Mouse (Mus musculus) limb, embryonic 12.5 days (tissue): ENCODE data around the gene C530008M17Rik. TPM values are rescaled to one million over a fixed set of nuclear protein-coding genes. Genes with fewer than 3 reads are reported as not detected.

ENCODE experiments used
- ATAC-seq: fragments of 200-750 bp; cut with Nextera tagmentation; 2 replicates; pipeline ENCODE4 v1.8.0; 2017; ENCODE audit warnings: low read depth, moderate TSS enrichment; ENCODE audit not compliant: insufficient number of reproducible peaks, insufficient read depth, low FRiP score, low TSS enrichment
- H3K27ac ChIP-seq: fragments of 300-500 bp; sonication (generic); 2 replicates; pipeline ENCODE4 v1.5.1; 2016; ENCODE audit warnings: mild to moderate bottlenecking, moderate library complexity
- H3K27me3 ChIP-seq: fragments of 300-500 bp; sonication (generic); 2 replicates; pipeline ENCODE4 v1.6.1; 2016; ENCODE audit warnings: mild to moderate bottlenecking, moderate library complexity
- H3K36me3 ChIP-seq: fragments of 300-500 bp; sonication (generic); 2 replicates; pipeline ENCODE4 v1.6.1; 2016; ENCODE audit warnings: mild to moderate bottlenecking, moderate library complexity
- H3K4me1 ChIP-seq: fragments of 300-500 bp; sonication (generic); replicated peaks from 2 replicates; pipeline ENCODE4 v1.6.1; 2016
- H3K4me2 ChIP-seq: fragments of 300-500 bp; sonication (generic); 2 replicates; pipeline ENCODE4 v1.6.1; 2016; ENCODE audit warnings: mild to moderate bottlenecking, moderate library complexity
- H3K4me3 ChIP-seq: fragments of 300-500 bp; sonication (generic); replicated peaks from 2 replicates; pipeline ENCODE4 v1.5.1; 2016; ENCODE audit warnings: mild to moderate bottlenecking
- H3K9ac ChIP-seq: fragments of 300-500 bp; sonication (generic); replicated peaks from 2 replicates; pipeline ENCODE4 v1.6.1; 2016; ENCODE audit warnings: mild to moderate bottlenecking, moderate library complexity
- H3K9me3 ChIP-seq: fragments of 300-500 bp; sonication (generic); 2 replicates; pipeline ENCODE4 v1.6.1; 2016; ENCODE audit warnings: mild to moderate bottlenecking, moderate library complexity
- WGBS: fragments of 180-500 bp; shearing (Covaris S2); methylation state at CpG from one replicate; pipeline ENCODE4 v1.1.7; 2016; 5-methylcytosine and 5-hydroxymethylcytosine counted together
- polyA plus RNA-seq: library from polyadenylated mRNA; unstranded; fragments of >200 nt; fragmentation: Nextera tagmentation; extraction: Ambion mirVana; gene quantifications from 2 replicates; pipeline ENCODE4 v1.2.1, GENCODE M21; 2016

The C530008M17Rik gene
- polyA plus RNA-seq, 1 experiment from 2014 or later = 31.9 TPM

GRCm38 (mm10) chr5:76687961-76688600 is 31.8 kb downstream of the C530008M17Rik start:
- no peaks in the 10 kb centered on the region for H3K9me3 ChIP-seq
- peak overlapping the region; percentile 53 for H3K27ac ChIP-seq
- H3K4me3 ChIP-seq = no peak overlapping the region
- H3K36me3 ChIP-seq = peaks cover 3% of the 10 kb centered on the region; the same call in 1 of the 2 replicates
- WGBS = 90% methylated on average over 10 of the region's 10 CpGs
- H3K4me2 ChIP-seq = no peak overlapping the region
- ATAC-seq = no peak
- H3K27me3 ChIP-seq = no peaks in the 10 kb centered on the region
- H3K4me1 ChIP-seq = peaks cover 6% of the 10 kb centered on the region
- no peak overlapping the region for H3K9ac ChIP-seq

- Histone ChIP-seq H3K36me3 (peaks cover 3% of the 10 kb centered on the region; the same call in 1 of the 2 replicates), H3K9ac (no peak overlapping the region), H3K27ac (peak overlapping the region; percentile 53), H3K27me3 (no peaks in the 10 kb centered on the region), H3K4me1 (peaks cover 6% of the 10 kb centered on the region), H3K4me2 (no peak overlapping the region), H3K4me3 (no peak overlapping the region), H3K9me3 (no peaks in the 10 kb centered on the region)
- no peak for ATAC-seq
- WGBS = 73% methylated on average over 6 of the region's 6 CpGs
These were observed 32.3 kb downstream of the C530008M17Rik start for GRCm38 (mm10) chr5:76688643-76689042.

GRCm38 (mm10) chr5:76690177-76690593 is 33.9 kb downstream of the C530008M17Rik start:
- H3K36me3 ChIP-seq = peaks cover 5% of the 10 kb centered on the region; the same call in 1 of the 2 replicates
- 0 out of 2 replicates have a peak, but pooled peaks have one; percentile 37 for ATAC-seq
- no peak overlapping the region for H3K4me2 ChIP-seq
- no peaks in the 10 kb centered on the region for H3K27me3 ChIP-seq
- H3K4me3 ChIP-seq = no peak overlapping the region
- no peaks in the 10 kb centered on the region for H3K9me3 ChIP-seq
- WGBS = 67% methylated on average over 5 of the region's 5 CpGs
- no peak overlapping the region for H3K9ac ChIP-seq
- H3K4me1 ChIP-seq = peaks cover 6% of the 10 kb centered on the region
- H3K27ac ChIP-seq = no peak overlapping the region

- H3K4me2 ChIP-seq = no peak overlapping the region
- no peaks in the 10 kb centered on the region for H3K27me3 ChIP-seq
- no peak overlapping the region for H3K9ac ChIP-seq
- H3K36me3 ChIP-seq = peaks cover 10% of the 10 kb centered on the region; the same call in 1 of the 2 replicates
- H3K4me1 ChIP-seq = no peaks in the 10 kb centered on the region; the same call in 1 of the 2 replicates
- H3K9me3 ChIP-seq = 0 out of 2 replicates have a peak, but pooled peaks cover 5% of the 10 kb centered on the region
- no peak overlapping the region for H3K4me3 ChIP-seq
- H3K27ac ChIP-seq = no peak overlapping the region
- no peak for ATAC-seq
- 87% methylated on average over 5 of the region's 5 CpGs for WGBS
These were observed 34.9 kb downstream of the C530008M17Rik start for GRCm38 (mm10) chr5:76691251-76691650.

GRCm38 (mm10) chr5:76691706-76692424 is 35.6 kb downstream of the C530008M17Rik start:
- no peak for ATAC-seq
- Histone ChIP-seq H3K27ac (no peak overlapping the region), H3K9ac (no peak overlapping the region), H3K4me1 (no peaks in the 10 kb centered on the region; the same call in 1 of the 2 replicates), H3K27me3 (no peaks in the 10 kb centered on the region), H3K4me2 (no peak overlapping the region), H3K9me3 (0 out of 2 replicates have a peak, but pooled peaks cover 5% of the 10 kb centered on the region), H3K4me3 (no peak overlapping the region), H3K36me3 (peaks cover 10% of the 10 kb centered on the region; the same call in 1 of the 2 replicates)
- WGBS = 91% methylated on average over 12 of the region's 12 CpGs

GRCm38 (mm10) chr5:76697536-76697935 is 41.2 kb downstream of the C530008M17Rik start:
- 0 out of 2 replicates have a peak, but pooled peaks cover 5% of the 10 kb centered on the region for H3K9me3 ChIP-seq
- no peak overlapping the region for H3K4me3 ChIP-seq
- H3K4me2 ChIP-seq = no peak overlapping the region
- no peak for ATAC-seq
- peaks cover 17% of the 10 kb centered on the region for H3K4me1 ChIP-seq
- H3K36me3 ChIP-seq = peaks cover 7% of the 10 kb centered on the region; the same call in 1 of the 2 replicates
- WGBS = 80% methylated on average over 7 of the region's 7 CpGs
- H3K9ac ChIP-seq = no peak overlapping the region
- H3K27me3 ChIP-seq = no peaks in the 10 kb centered on the region
- no peak overlapping the region for H3K27ac ChIP-seq

- Histone ChIP-seq H3K36me3 (peaks cover 7% of the 10 kb centered on the region; the same call in 1 of the 2 replicates), H3K4me2 (no peak overlapping the region), H3K4me3 (no peak overlapping the region), H3K27ac (no peak overlapping the region), H3K9me3 (0 out of 2 replicates have a peak, but pooled peaks cover 5% of the 10 kb centered on the region), H3K9ac (no peak overlapping the region), H3K27me3 (no peaks in the 10 kb centered on the region), H3K4me1 (peaks cover 23% of the 10 kb centered on the region)
- WGBS = 50% methylated on average over 2 of the region's 2 CpGs
- ATAC-seq = no peak
These were observed 41.9 kb downstream of the C530008M17Rik start for GRCm38 (mm10) chr5:76698187-76698586.

GRCm38 (mm10) chr5:76701127-76701853 is 45.0 kb downstream of the C530008M17Rik start:
- H3K4me2 ChIP-seq = no peak overlapping the region
- H3K4me1 ChIP-seq = peaks cover 24% of the 10 kb centered on the region
- no peak overlapping the region for H3K9ac ChIP-seq
- 74% methylated on average over 13 of the region's 13 CpGs for WGBS
- no peak for ATAC-seq
- H3K9me3 ChIP-seq = no peaks in the 10 kb centered on the region
- no peaks in the 10 kb centered on the region for H3K27me3 ChIP-seq
- H3K36me3 ChIP-seq = no peaks in the 10 kb centered on the region
- peak overlapping the region; percentile 67 for H3K27ac ChIP-seq
- no peak overlapping the region for H3K4me3 ChIP-seq

- H3K36me3 ChIP-seq = no peaks in the 10 kb centered on the region
- no peaks in the 10 kb centered on the region for H3K9me3 ChIP-seq
- ATAC-seq = no peak
- 70% methylated on average over 9 of the region's 9 CpGs for WGBS
- 0 out of 2 replicates have a peak overlapping the region, but pooled peaks have one; percentile 34 for H3K9ac ChIP-seq
- H3K4me3 ChIP-seq = no peak overlapping the region
- peaks cover 24% of the 10 kb centered on the region for H3K4me1 ChIP-seq
- peak overlapping the region; percentile 67 for H3K27ac ChIP-seq
- H3K27me3 ChIP-seq = no peaks in the 10 kb centered on the region
- no peak overlapping the region for H3K4me2 ChIP-seq
These were observed 45.8 kb downstream of the C530008M17Rik start for GRCm38 (mm10) chr5:76702104-76702503.

GRCm38 (mm10) chr5:76702646-76703045 is 46.3 kb downstream of the C530008M17Rik start:
- Histone ChIP-seq H3K36me3 (no peaks in the 10 kb centered on the region), H3K4me1 (peaks cover 24% of the 10 kb centered on the region), H3K4me3 (no peak overlapping the region), H3K9ac (no peak overlapping the region), H3K27ac (no peak overlapping the region), H3K27me3 (no peaks in the 10 kb centered on the region), H3K9me3 (no peaks in the 10 kb centered on the region), H3K4me2 (peak overlapping the region; percentile 32; the same call in 1 of the 2 replicates)
- no peak for ATAC-seq
- WGBS = 32% methylated on average over 12 of the region's 12 CpGs
